Comparison of ENCODE assay signal across 10 mouse cellular contexts in genomic region chrX:109113401-109114280, GRCm38 (mm10). TPM values are rescaled to one million over a fixed set of nuclear protein-coding genes. Genes with fewer than 3 reads are reported as not detected.
DNase-seq lines count a peak whose midpoint lies in the region; ATAC-seq lines count a peak whose summit lies in the region.
"Had no signal": no experiment of that assay in that cellular context is flagged by ENCODE, and none has a peak within 500 bp of the region (broad histone marks: within the 10 kb centered on the region; RNA-seq: fewer than 3 reads in every experiment).

No protein-coding gene starts in this region.

- peak; percentile 17 to 34 for DNase-seq in cerebellum, postnatal 10 days
- DNase-seq in cerebellum, adult 18-20 months: no peak
- peak; percentile 59 for DNase-seq in CD4-positive helper T cell, adult 2 months (ENCODE audit: low read depth, low spot score)
- DNase-seq in adipocyte (ENCODE audit: low spot score): no peak
- no peak for DNase-seq in right cerebral cortex, postnatal 4 days
- DNase-seq in layer of hippocampus, adult 9-10 months (ENCODE audit: low spot score): no peak
- DNase-seq: kidney, postnatal 36 days had no signal

- no peak overlapping the region for H3K9ac ChIP-seq in forebrain, embryonic 15.5 days (replicated peaks)

- no peak overlapping the region for H3K4me3 ChIP-seq in forebrain, embryonic 15.5 days

- H3K9me3 ChIP-seq in forebrain, embryonic 15.5 days: no peaks in the 10 kb centered on the region

- H3K36me3 ChIP-seq in forebrain, embryonic 15.5 days: no peaks in the 10 kb centered on the region

- peaks cover 10% of the 10 kb centered on the region for H3K4me1 ChIP-seq in forebrain, embryonic 15.5 days

- H3K27ac ChIP-seq in forebrain, embryonic 15.5 days (replicated peaks): peak overlapping the region; percentile 62
- H3K27ac ChIP-seq: macrophage had no signal

- 28% methylated on average over 7 of the region's 7 CpGs for WGBS in forebrain, embryonic 15.5 days

- H3K27me3 ChIP-seq in forebrain, embryonic 15.5 days: no peaks in the 10 kb centered on the region

- peak; percentile 83 for ATAC-seq in forebrain, embryonic 15.5 days (replicated peaks)
- ATAC-seq in megakaryocyte, adult 5-6 weeks (ENCODE audit: poor library complexity, severe bottlenecking): peak; percentile 35; the same call in 1 of the 2 replicates

- no peak overlapping the region; the same call in 1 of the 2 replicates for H3K4me2 ChIP-seq in forebrain, embryonic 15.5 days (replicated peaks)

RNA-seq across cellular contexts. Expression of gene Sh3bgrl, which starts 18.5 kb away (rescaled TPM):
- polyA plus RNA-seq in forebrain, embryonic 15.5 days (2015; fragmentation: Nextera tagmentation; extraction: Ambion mirVana): 271 and 273 TPM in 2 replicates
- 235 and 283 TPM in 2 replicates for total RNA-seq in megakaryocyte, adult 5-6 weeks (2015)
- 177 and 189 TPM in 2 replicates for total RNA-seq in megakaryocyte, adult 5-6 weeks (2017)

Comparison
In these comparisons a context has a peak if more than half of its experiments do, and no peak if none do; other contexts are left out.
1. DNase-seq: peak in cerebellum, postnatal 10 days (2 of 2) and CD4-positive helper T cell, adult 2 months (single experiment); none in cerebellum, adult 18-20 months (0 of 2), adipocyte (single experiment), right cerebral cortex, postnatal 4 days (single experiment) and layer of hippocampus, adult 9-10 months (single experiment).